Mouse (Mus musculus): ENCODE results near the gene Esp16. TPM values are rescaled to one million over a fixed set of nuclear protein-coding genes. Genes with fewer than 3 reads are reported as not detected.
"Not testable (repeated sequence)": the region's sequence is repeated elsewhere in the genome, so short reads cannot be mapped to it uniquely, and the experiment has no call there.

Gene Esp16
- polyA plus RNA-seq (2015; fragmentation: Nextera tagmentation; extraction: Ambion mirVana), result not detected in 2 replicates

GRCm38 (mm10) chr17:39535842-39536241, at the start of gene Esp16:
Esp16 (plus strand) TSS chr17:39536142.
- not testable (repeated sequence) for H3K4me3 ChIP-seq; H3K4me2 ChIP-seq; H3K4me1 ChIP-seq; H3K9me3 ChIP-seq; H3K9ac ChIP-seq; H3K27me3 ChIP-seq; ATAC-seq (ENCODE audit: insufficient number of reproducible peaks, low FRiP score, low TSS enrichment, low read depth); H3K36me3 ChIP-seq; H3K27ac ChIP-seq
- WGBS, result 69% methylated on average over 6 of the region's 6 CpGs

GRCm38 (mm10) chr17:39498043-39498442, 37.9 kb upstream of the Esp16 start:
- not testable (repeated sequence) for H3K27me3 ChIP-seq; H3K36me3 ChIP-seq; ATAC-seq (ENCODE audit: insufficient number of reproducible peaks, low FRiP score, low TSS enrichment, low read depth); H3K4me2 ChIP-seq; H3K9me3 ChIP-seq; H3K9ac ChIP-seq; H3K27ac ChIP-seq; H3K4me1 ChIP-seq; H3K4me3 ChIP-seq

Other genes with a start within 250 kb of the Esp16 start
- not detected in 2 replicates for gene Esp18, start 129.8 kb upstream of the Esp16 start, polyA plus RNA-seq (2015; fragmentation: Nextera tagmentation; extraction: Ambion mirVana)
- gene Esp15, start 104.8 kb downstream of the Esp16 start, polyA plus RNA-seq (2015; fragmentation: Nextera tagmentation; extraction: Ambion mirVana), result not detected in 2 replicates